Mouse (Mus musculus) heart, adult 2 months (tissue): ENCODE results near the gene Atp7a.

Source experiments
- CTCF ChIP-seq: fragments of 200-600 bp; IDR thresholded peaks from 2 replicates; pipeline ENCODE4 v1.8.1; 2022; ENCODE audit warnings: antibody characterized with exemption, mild to moderate bottlenecking, moderate library complexity
- EP300 ChIP-seq: fragments of 200-500 bp; IDR thresholded peaks from 2 replicates; pipeline ENCODE4 v1.6.1; 2011; ENCODE audit warnings: low read depth, low read length, control low read depth; ENCODE audit not compliant: insufficient read depth
- POLR2A ChIP-seq: fragments of 200-500 bp; IDR thresholded peaks from 2 replicates; pipeline ENCODE4 v1.6.1; 2011; ENCODE audit warnings: mild to moderate bottlenecking, low read depth, low read length, control low read depth; ENCODE audit not compliant: insufficient read depth

GRCm38 (mm10) chrX:106080811-106081443 lies 53.9 kb downstream of the Atp7a start:
- TF ChIP-seq CTCF = no peak
- TF ChIP-seq POLR2A = no peak
- no peak for TF ChIP-seq EP300
